8 mouse cellular contexts compared by ENCODE assay signal in genomic region chr19:44237471-44238006, GRCm38 (mm10). TPM values are rescaled to one million over a fixed set of nuclear protein-coding genes. Genes with fewer than 3 reads are reported as not detected.
DNase-seq lines count a peak whose midpoint lies in the region; ATAC-seq lines count a peak whose summit lies in the region.

No protein-coding gene starts in this region.

- peak overlapping the region; percentile 29 for H3K4me2 ChIP-seq in kidney, embryonic 14.5 days (replicated peaks; ENCODE audit: low read depth, low read length)
- H3K4me2 ChIP-seq in intestine, embryonic 15.5 days (replicated peaks) = peak overlapping the region; percentile 62
- H3K4me2 ChIP-seq in neural tube, embryonic 12.5 days (replicated peaks) = peak overlapping the region; percentile 54

- no peak overlapping the region for H3K9ac ChIP-seq in kidney, embryonic 14.5 days (ENCODE audit: low read depth, low read length)
- H3K9ac ChIP-seq in intestine, embryonic 15.5 days = no peak overlapping the region
- no peak overlapping the region for H3K9ac ChIP-seq in neural tube, embryonic 12.5 days

- H3K27ac ChIP-seq in kidney, embryonic 14.5 days (ENCODE audit: low read depth, low read length) = no peak overlapping the region
- H3K27ac ChIP-seq in embryonic facial prominence, embryonic 10.5 days (replicated peaks) = no peak overlapping the region
- H3K27ac ChIP-seq in intestine, embryonic 15.5 days = no peak overlapping the region
- H3K27ac ChIP-seq in neural tube, embryonic 12.5 days = no peak overlapping the region

- ATAC-seq in kidney, embryonic 14.5 days (ENCODE audit: low FRiP score, low TSS enrichment) = no peak
- peak; percentile 45 for ATAC-seq in intestine, embryonic 15.5 days
- no peak for ATAC-seq in neural tube, embryonic 12.5 days (ENCODE audit: low FRiP score, low read depth)

- no peak for DNase-seq in kidney, adult 18-20 months
- DNase-seq in embryonic facial prominence, embryonic 10.5 days (ENCODE audit: low spot score) = peak; percentile 54
- no peak for DNase-seq in B cell, adult 2 months
- DNase-seq in layer of hippocampus, adult 9-10 months (ENCODE audit: low spot score) = no peak
- no peak for DNase-seq in frontal cortex, postnatal 14 days (ENCODE audit: low spot score in 2 of 2)

- 20% methylated on average over 19 of the region's 19 CpGs for WGBS in kidney, embryonic 14.5 days
- WGBS in embryonic facial prominence, embryonic 10.5 days = 21% methylated on average over 19 of the region's 19 CpGs
- WGBS in intestine, embryonic 15.5 days = 10% methylated on average over 19 of the region's 19 CpGs
- 20% methylated on average over 19 of the region's 19 CpGs for WGBS in neural tube, embryonic 12.5 days

- H3K9me3 ChIP-seq in kidney, embryonic 14.5 days (ENCODE audit: control insufficient read depth, low read length) = no peaks in the 10 kb centered on the region
- H3K9me3 ChIP-seq in embryonic facial prominence, embryonic 10.5 days = no peaks in the 10 kb centered on the region
- H3K9me3 ChIP-seq in intestine, embryonic 15.5 days = no peaks in the 10 kb centered on the region
- no peaks in the 10 kb centered on the region for H3K9me3 ChIP-seq in neural tube, embryonic 12.5 days

- H3K36me3 ChIP-seq in kidney, embryonic 14.5 days (ENCODE audit: control insufficient read depth, insufficient read depth, low read length) = no peaks in the 10 kb centered on the region
- no peaks in the 10 kb centered on the region for H3K36me3 ChIP-seq in embryonic facial prominence, embryonic 10.5 days (replicated peaks)
- H3K36me3 ChIP-seq in intestine, embryonic 15.5 days = no peaks in the 10 kb centered on the region
- H3K36me3 ChIP-seq in neural tube, embryonic 12.5 days = no peaks in the 10 kb centered on the region

- no peaks in the 10 kb centered on the region for H3K27me3 ChIP-seq in kidney, embryonic 14.5 days (ENCODE audit: control insufficient read depth, insufficient read depth, low read length)
- no peaks in the 10 kb centered on the region for H3K27me3 ChIP-seq in embryonic facial prominence, embryonic 10.5 days (replicated peaks; ENCODE audit: low read depth, poor library complexity, severe bottlenecking)
- H3K27me3 ChIP-seq in intestine, embryonic 15.5 days (replicated peaks) = no peaks in the 10 kb centered on the region
- H3K27me3 ChIP-seq in neural tube, embryonic 12.5 days (replicated peaks) = no peaks in the 10 kb centered on the region

- H3K4me3 ChIP-seq in kidney, embryonic 14.5 days (ENCODE audit: low read length) = peak overlapping the region; percentile 16; the same call in 1 of the 2 replicates
- H3K4me3 ChIP-seq in embryonic facial prominence, embryonic 10.5 days = peak overlapping the region; percentile 43; the same call in 1 of the 2 replicates
- H3K4me3 ChIP-seq in intestine, embryonic 15.5 days (replicated peaks) = peak overlapping the region; percentile 22
- H3K4me3 ChIP-seq in neural tube, embryonic 12.5 days = no peak overlapping the region

- no peaks in the 10 kb centered on the region for H3K4me1 ChIP-seq in kidney, embryonic 14.5 days (ENCODE audit: control insufficient read depth, insufficient read depth, low read length)
- peaks cover 9% of the 10 kb centered on the region for H3K4me1 ChIP-seq in embryonic facial prominence, embryonic 10.5 days
- no peaks in the 10 kb centered on the region for H3K4me1 ChIP-seq in intestine, embryonic 15.5 days (replicated peaks)
- H3K4me1 ChIP-seq in neural tube, embryonic 12.5 days = peaks cover 3% of the 10 kb centered on the region; the same call in 1 of the 2 replicates

RNA-seq across cellular contexts. Expression of gene Scd3, which starts 34.5 kb away (rescaled TPM):
- polyA plus RNA-seq in kidney, embryonic 14.5 days (2014; fragmentation: Nextera tagmentation; extraction: Ambion mirVana) = 0.12 and 0.96 TPM in 2 replicates
- polyA plus RNA-seq in embryonic facial prominence, embryonic 10.5 days (2016; fragmentation: Nextera tagmentation; extraction: Ambion mirVana) = 0.48 and 0.64 TPM in 2 replicates
- polyA plus RNA-seq in intestine, embryonic 15.5 days (2015; fragmentation: Nextera tagmentation; extraction: Ambion mirVana) = 0.15 and 0.54 TPM in 2 replicates
- polyA plus RNA-seq in neural tube, embryonic 12.5 days (2016; fragmentation: Nextera tagmentation; extraction: Ambion mirVana) = 1.3 and 1.6 TPM in 2 replicates

RNA-seq across cellular contexts. Expression of gene Pkd2l1, which starts 45.3 kb away (rescaled TPM):
- polyA plus RNA-seq in kidney, embryonic 14.5 days (2014; fragmentation: Nextera tagmentation; extraction: Ambion mirVana) = 0.06 TPM in 1 of 2 replicates, not detected in the other
- 0.07 and 0.19 TPM in 2 replicates for polyA plus RNA-seq in embryonic facial prominence, embryonic 10.5 days (2016; fragmentation: Nextera tagmentation; extraction: Ambion mirVana)
- polyA plus RNA-seq in intestine, embryonic 15.5 days (2015; fragmentation: Nextera tagmentation; extraction: Ambion mirVana) = not detected in 2 replicates
- 1.8 and 1.9 TPM in 2 replicates for polyA plus RNA-seq in neural tube, embryonic 12.5 days (2016; fragmentation: Nextera tagmentation; extraction: Ambion mirVana)

RNA-seq across cellular contexts. Expression of gene Scd2, which starts 55.9 kb away (rescaled TPM):
- 103 and 205 TPM in 2 replicates for polyA plus RNA-seq in kidney, embryonic 14.5 days (2014; fragmentation: Nextera tagmentation; extraction: Ambion mirVana)
- 324 and 353 TPM in 2 replicates for polyA plus RNA-seq in embryonic facial prominence, embryonic 10.5 days (2016; fragmentation: Nextera tagmentation; extraction: Ambion mirVana)
- polyA plus RNA-seq in intestine, embryonic 15.5 days (2015; fragmentation: Nextera tagmentation; extraction: Ambion mirVana) = 417 and 432 TPM in 2 replicates
- 353 and 371 TPM in 2 replicates for polyA plus RNA-seq in neural tube, embryonic 12.5 days (2016; fragmentation: Nextera tagmentation; extraction: Ambion mirVana)
